Mouse (Mus musculus) regulatory T cell (primary cell): ENCODE results near the gene Lalba.
"Not testable (repeated sequence)": the region's sequence is repeated elsewhere in the genome, so short reads cannot be mapped to it uniquely, and the experiment has no call there.

Source experiments
- in situ Hi-C: fragments of 300-600 bp; cut with MboI, MseI; formaldehyde crosslinking; loops from one replicate; pipeline ENCODE4 v1.15.1; 2025; ENCODE audit warnings: high pct_unique_total_duplicates

The Lalba gene

DNA sequence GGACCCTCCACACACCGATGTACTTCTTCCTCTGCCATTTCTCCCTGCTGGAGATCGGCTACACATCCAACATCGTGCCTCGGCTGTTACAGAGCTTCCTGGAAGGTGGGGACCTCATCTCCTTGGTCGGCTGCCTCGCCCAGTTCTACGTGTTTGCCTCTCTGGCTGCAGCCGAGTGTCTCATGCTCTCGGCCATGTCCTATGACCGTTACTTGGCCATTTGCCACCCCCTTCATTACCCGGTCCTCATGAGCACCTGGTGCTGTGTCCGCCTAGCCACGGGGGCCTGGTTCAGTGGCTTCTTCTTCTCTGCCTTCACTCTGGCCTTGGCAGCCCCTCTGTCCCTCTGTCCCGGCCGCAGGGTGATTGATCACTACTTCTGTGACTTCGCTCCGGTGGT lies 15.1 kb upstream of the Lalba start:
- in situ Hi-C loops = no loop called here

GRCm38 (mm10) chr15:98492102-98492501 lies 9.6 kb upstream of the Lalba start, which contains the start of gene Olfr279:
TSS of gene Olfr279 (plus strand) at chr15:98492402.
- in situ Hi-C loops = no loop called here

DNA sequence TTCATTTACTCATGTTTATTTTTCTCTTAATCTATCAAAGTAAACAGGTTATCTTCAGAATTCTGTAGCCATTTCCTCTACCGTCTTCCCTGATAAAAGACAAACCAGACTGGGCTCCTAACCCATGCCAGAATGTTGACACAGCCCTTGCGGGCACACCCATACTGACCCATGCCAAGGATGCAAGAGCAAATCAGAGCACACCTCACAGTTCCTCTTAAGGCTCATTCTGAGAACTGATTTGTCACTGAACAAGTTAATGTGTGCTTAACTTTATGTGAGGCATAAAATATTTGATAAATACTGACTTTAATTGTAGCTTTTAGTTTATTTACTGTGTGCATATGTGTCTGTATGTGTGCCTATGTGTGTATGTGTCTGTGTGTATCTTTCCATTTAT lies 8.8 kb upstream of the Lalba start:
- in situ Hi-C loops = no loop called here

DNA sequence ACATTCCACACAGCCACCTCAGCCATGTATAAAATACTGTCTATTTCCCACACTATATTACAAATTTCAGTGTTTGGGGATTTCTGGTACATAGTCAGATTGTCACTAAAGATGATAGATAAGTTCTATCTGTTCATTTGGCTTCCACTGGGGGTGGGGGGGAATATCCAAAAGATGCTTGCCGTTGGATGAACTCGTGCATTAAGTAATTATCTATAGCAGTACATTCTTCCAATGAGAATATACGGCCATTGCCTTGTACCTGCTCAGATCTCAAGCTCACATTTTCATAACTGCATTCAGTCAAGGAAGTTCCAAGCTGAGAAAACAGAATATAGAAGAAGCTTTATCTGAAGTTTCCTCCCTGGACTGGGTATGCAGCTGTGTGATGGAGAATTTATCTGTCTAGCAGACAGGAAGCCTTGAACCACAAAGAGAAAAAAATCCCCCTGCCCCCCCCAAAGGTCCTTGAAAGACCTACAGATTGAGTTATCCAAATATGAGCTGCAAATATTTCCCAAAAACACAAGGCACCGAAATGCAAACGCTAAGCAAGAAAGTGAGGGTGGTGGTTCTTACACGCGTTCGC lies 4.0 kb upstream of the Lalba start:
- in situ Hi-C loops = no loop called here

DNA sequence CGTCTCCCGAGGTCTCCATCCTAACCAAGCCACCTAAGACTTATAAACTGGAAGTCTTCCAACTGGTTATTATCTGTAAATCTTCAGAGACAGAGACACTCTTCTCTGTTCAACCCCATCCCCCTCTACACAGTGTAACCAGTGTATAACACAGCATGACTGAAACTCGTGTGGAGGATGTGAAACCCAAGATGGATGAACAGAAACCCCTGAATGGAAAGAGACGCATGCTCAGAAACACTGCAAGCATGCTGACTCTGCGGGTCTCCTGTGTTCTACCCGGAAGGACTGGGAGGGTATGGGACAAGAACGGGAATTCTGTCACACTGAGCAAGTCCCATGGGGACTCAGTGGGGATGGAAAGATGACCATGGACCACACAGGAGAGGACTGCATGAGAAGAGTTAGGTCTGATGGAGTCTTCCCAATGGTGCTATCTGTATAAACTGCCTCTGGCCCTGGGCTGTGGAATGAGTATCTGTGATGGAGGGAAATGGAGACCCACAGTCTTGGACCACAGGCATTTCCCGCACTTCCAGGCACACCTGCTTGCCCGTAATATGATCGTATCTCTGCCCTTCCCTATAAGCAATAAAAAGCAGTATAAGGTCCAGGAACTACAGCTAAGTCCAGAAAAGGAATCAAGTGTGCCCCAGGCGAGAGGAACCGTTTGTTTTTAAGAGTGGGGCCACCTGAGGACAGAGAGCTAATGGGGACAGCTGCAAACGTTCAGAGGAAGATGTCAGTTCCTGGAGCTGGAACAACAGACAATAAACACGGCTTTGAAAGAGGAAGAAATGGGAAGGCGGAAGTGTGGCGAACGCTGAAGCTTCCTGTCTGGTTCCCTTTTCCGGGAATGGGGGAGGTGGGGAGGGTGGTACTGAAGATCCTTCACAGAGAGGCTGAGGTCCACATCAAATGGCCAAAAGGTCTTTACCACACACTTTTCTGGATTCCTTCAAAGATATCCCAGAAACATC lies 1.7 kb upstream of the Lalba start:
- in situ Hi-C loops = no loop called here

DNA sequence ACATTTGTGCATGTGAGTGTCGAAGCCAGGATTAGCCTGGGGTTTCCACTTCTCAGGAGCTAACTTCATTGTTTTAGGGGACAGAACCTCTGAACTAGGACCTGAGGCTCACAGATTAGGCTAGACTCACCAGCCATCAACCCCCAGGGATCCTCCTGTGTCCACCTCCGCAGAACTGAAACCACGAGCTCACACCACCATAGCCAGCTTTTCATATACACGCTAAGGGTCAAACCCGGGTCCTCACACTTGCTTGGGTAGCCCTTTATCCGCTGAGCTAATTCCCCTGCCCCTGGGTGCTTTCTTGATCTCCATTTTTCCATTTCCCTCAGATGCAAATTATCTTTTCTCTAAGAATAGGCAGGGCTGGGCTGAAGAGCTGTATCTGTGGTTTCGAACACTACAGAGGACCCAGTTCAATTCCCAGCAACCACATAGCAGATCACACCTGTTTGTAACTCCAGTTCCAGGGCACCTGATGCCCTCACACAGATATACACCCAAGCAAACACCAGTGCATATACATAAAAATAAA lies 2.9 kb downstream of the Lalba start:
- in situ Hi-C loops = loop anchor here (10.0 kb wide), 1 partner anchor 455 kb away; no protein-coding TSS in a partner anchor

DNA sequence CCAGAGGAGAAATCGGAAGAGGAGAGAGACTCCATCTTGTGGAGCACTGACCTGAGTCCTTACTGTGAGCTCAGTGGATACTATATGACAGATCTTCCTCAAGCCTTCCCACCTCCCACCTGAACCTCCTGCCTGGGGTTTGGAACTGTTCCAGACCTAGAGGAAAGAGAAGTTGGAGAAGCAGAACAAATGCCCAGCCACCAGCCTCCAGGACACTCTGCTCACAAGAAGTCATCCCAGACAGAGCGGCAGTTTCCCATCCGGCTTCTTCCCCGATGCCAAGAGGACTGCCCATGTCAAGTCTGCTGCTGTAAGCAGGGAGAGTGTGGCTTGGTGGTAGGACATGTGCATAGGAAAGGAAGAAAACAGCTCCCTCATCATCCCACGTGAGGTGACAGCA lies 6.2 kb downstream of the Lalba start:
- in situ Hi-C loops = loop anchor here (10.0 kb wide), 1 partner anchor 451 kb away; no protein-coding TSS in a partner anchor

- in situ Hi-C loops = loop anchor here (10.0 kb wide), 1 partner anchor 451 kb away; no protein-coding TSS in a partner anchor
Observed at GRCm38 (mm10) chr15:98475382-98475781, 7.1 kb downstream of the Lalba start.

GRCm38 (mm10) chr15:98474958-98475357 lies 7.6 kb downstream of the Lalba start:
- in situ Hi-C loops = loop anchor here (10.0 kb wide), 1 partner anchor 450 kb away; no protein-coding TSS in a partner anchor

- in situ Hi-C loops = loop anchor here (10.0 kb wide), 1 partner anchor 447 kb away; no protein-coding TSS in a partner anchor
Observed at GRCm38 (mm10) chr15:98471539-98471938, 11.0 kb downstream of the Lalba start.

DNA sequence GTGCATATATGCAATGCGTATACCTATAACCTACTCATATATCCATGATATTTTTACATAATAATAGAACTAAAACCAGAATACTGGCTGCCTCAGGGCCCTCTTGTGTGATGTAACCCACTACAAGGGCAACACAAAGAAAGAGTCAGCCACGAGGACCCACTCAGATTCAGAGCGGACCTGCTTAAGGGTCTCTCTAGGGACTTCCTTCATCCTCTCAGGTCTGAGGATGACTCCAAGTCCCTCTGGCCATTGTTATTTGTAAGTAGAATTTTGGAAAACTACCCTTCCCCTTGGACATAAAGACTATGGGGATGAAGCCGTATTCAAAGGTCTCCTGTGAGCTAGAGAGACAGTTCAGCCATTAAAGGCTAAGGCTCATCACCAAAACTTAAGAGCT lies 12.9 kb downstream of the Lalba start, which contains the start of gene OR5BS1P:
Gene OR5BS1P (plus strand): TSS at position 301 of the 400 bp plus-strand sequence.
- in situ Hi-C loops = no loop called here

GRCm38 (mm10) chr15:98452288-98452687 lies 30.2 kb downstream of the Lalba start, which contains the start of gene Olfr281:
TSS of gene Olfr281 (plus strand) at chr15:98452588.
- in situ Hi-C loops = no loop called here

- in situ Hi-C loops = loop anchor here (10.0 kb wide), 1 partner anchor 114 kb away; no protein-coding TSS in a partner anchor
Observed at GRCm38 (mm10) chr15:98448521-98448920, 34.0 kb downstream of the Lalba start.

DNA sequence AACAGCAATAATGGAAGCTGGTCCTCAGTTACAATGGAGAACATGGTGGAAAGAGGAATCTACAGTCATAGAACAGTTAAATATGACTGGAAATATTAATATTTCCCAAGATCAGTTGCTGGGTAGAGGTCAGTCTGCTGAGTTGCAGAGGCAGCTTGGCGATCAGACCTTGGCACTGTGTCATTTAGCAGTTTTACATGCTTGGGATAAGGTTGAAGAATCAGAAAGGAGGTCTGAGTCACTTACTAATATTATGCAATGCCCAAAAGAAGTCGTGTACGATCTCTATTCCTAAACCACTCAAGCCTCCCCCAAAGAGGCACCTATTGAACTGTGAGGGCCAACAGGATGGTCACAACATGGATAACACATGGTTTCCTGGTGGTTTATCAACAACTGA lies 38.0 kb downstream of the Lalba start:
- in situ Hi-C loops = loop anchor here (5.0 to 10.0 kb wide), 2 partner anchors 62 to 110 kb away; partner anchors contain the start of gene Olfr283

GRCm38 (mm10) chr15:98430925-98431324 lies 51.6 kb downstream of the Lalba start, which contains the start of gene Olfr282:
TSS of gene Olfr282 (plus strand) at chr15:98431225.
- in situ Hi-C loops = not testable (repeated sequence)
